Mouse (Mus musculus) liver, embryonic 11.5 days (tissue): ENCODE data around the gene Fgfr2. TPM values are rescaled to one million over a fixed set of nuclear protein-coding genes. Genes with fewer than 3 reads are reported as not detected.

Experiments used
- ATAC-seq: fragments of 200-750 bp; cut with Nextera tagmentation; replicated peaks from 2 replicates; pipeline ENCODE4 v1.8.0; 2017; ENCODE audit warnings: moderate number of reproducible peaks, mild to moderate bottlenecking, moderate TSS enrichment, moderate library complexity; ENCODE audit not compliant: low FRiP score
- DNase-seq: peaks from one replicate; pipeline ENCODE4 v3.0.0-alpha.2; 2017; ENCODE audit warnings: low spot score
- H3K27ac ChIP-seq: fragments of 300-500 bp; sonication (generic); 2 replicates; pipeline ENCODE4 v1.5.1; 2014; ENCODE audit warnings: mild to moderate bottlenecking, low read depth, low read length, control low read depth
- H3K27me3 ChIP-seq: fragments of 300-500 bp; sonication (generic); replicated peaks from 2 replicates; pipeline ENCODE4 v1.6.1; 2014; ENCODE audit warnings: low read length, mixed read lengths; ENCODE audit not compliant: control insufficient read depth, insufficient read depth
- H3K36me3 ChIP-seq: fragments of 300-500 bp; sonication (generic); 2 replicates; pipeline ENCODE4 v1.6.1; 2014; ENCODE audit warnings: mild to moderate bottlenecking, low read length, moderate library complexity, mixed read lengths; ENCODE audit not compliant: control insufficient read depth, insufficient read depth
- H3K4me1 ChIP-seq: fragments of 300-500 bp; sonication (generic); replicated peaks from 2 replicates; pipeline ENCODE4 v1.6.1; 2014; ENCODE audit warnings: low read length, mixed read lengths; ENCODE audit not compliant: control insufficient read depth, insufficient read depth
- H3K4me2 ChIP-seq: fragments of 300-500 bp; sonication (generic); 2 replicates; pipeline ENCODE4 v1.6.1; 2014; ENCODE audit warnings: mild to moderate bottlenecking, control low read depth, moderate library complexity
- H3K4me3 ChIP-seq: fragments of 300-500 bp; sonication (generic); 2 replicates; pipeline ENCODE4 v1.5.1; 2014; ENCODE audit warnings: low read depth, low read length, control low read depth
- H3K9ac ChIP-seq: fragments of 300-500 bp; sonication (generic); 2 replicates; pipeline ENCODE4 v1.6.1; 2014; ENCODE audit warnings: low read depth, low read length, control low read depth
- H3K9me3 ChIP-seq: fragments of 300-500 bp; sonication (generic); 2 replicates; pipeline ENCODE4 v1.6.1; 2016; ENCODE audit warnings: low read length, inconsistent platforms, mixed read lengths; ENCODE audit not compliant: control insufficient read depth
- WGBS: fragments of 180-500 bp; shearing (Covaris S2); extraction: QIAGEN DNeasy Blood & Tissue Kit; methylation state at CpG from one replicate; pipeline ENCODE4 v1.1.7; 2014; 5-methylcytosine and 5-hydroxymethylcytosine counted together
- polyA plus RNA-seq: library from polyadenylated mRNA; unstranded; fragments of >200 nt; fragmentation: Nextera tagmentation; extraction: Ambion mirVana; gene quantifications from 2 replicates; pipeline ENCODE4 v1.2.1, GENCODE M21; 2014

Gene Fgfr2
- polyA plus RNA-seq, 1 experiment from 2014 or later: 32.6 TPM

- Histone ChIP-seq H3K36me3 (no peaks in the 10 kb centered on the region), H3K27me3 (no peaks in the 10 kb centered on the region), H3K4me3 (no peak overlapping the region), H3K9ac (no peak overlapping the region), H3K9me3 (no peaks in the 10 kb centered on the region), H3K4me1 (peaks cover 6% of the 10 kb centered on the region), H3K4me2 (no peak overlapping the region), H3K27ac (no peak overlapping the region)
- 72% methylated on average over 6 of the region's 6 CpGs for WGBS
- no peak for ATAC-seq
- no peak for DNase-seq
These were observed 329.7 kb downstream of the Fgfr2 start for GRCm38 (mm10) chr7:132793467-132793866.

- ATAC-seq: no peak
- Histone ChIP-seq H3K36me3 (no peaks in the 10 kb centered on the region), H3K27ac (no peak overlapping the region), H3K9ac (no peak overlapping the region), H3K9me3 (no peaks in the 10 kb centered on the region), H3K27me3 (no peaks in the 10 kb centered on the region), H3K4me3 (no peak overlapping the region), H3K4me1 (peaks cover 25% of the 10 kb centered on the region), H3K4me2 (no peak overlapping the region)
- 80% methylated on average over 14 of the region's 14 CpGs for WGBS
- DNase-seq: no peak
These were observed 332.5 kb downstream of the Fgfr2 start for GRCm38 (mm10) chr7:132790447-132791219.

- Histone ChIP-seq H3K27me3 (no peaks in the 10 kb centered on the region), H3K36me3 (no peaks in the 10 kb centered on the region), H3K9me3 (no peaks in the 10 kb centered on the region), H3K4me1 (peaks cover 31% of the 10 kb centered on the region), H3K9ac (no peak overlapping the region), H3K4me2 (no peak overlapping the region), H3K4me3 (no peak overlapping the region), H3K27ac (no peak overlapping the region)
- no peak for ATAC-seq
- 91% methylated on average over 13 of the region's 13 CpGs for WGBS
- DNase-seq: no peak
These were observed 334.3 kb downstream of the Fgfr2 start for GRCm38 (mm10) chr7:132788826-132789225.

- Histone ChIP-seq H3K9me3 (no peaks in the 10 kb centered on the region), H3K9ac (no peak overlapping the region), H3K27ac (no peak overlapping the region), H3K36me3 (no peaks in the 10 kb centered on the region), H3K4me1 (peaks cover 31% of the 10 kb centered on the region), H3K4me2 (no peak overlapping the region), H3K27me3 (no peaks in the 10 kb centered on the region), H3K4me3 (no peak overlapping the region)
- WGBS: 66% methylated on average over 4 of the region's 4 CpGs
- DNase-seq (no peak), ATAC-seq (no peak)
These were observed 335.5 kb downstream of the Fgfr2 start for GRCm38 (mm10) chr7:132787496-132788190.

- Histone ChIP-seq H3K9me3 (no peaks in the 10 kb centered on the region), H3K27me3 (no peaks in the 10 kb centered on the region), H3K4me3 (no peak overlapping the region), H3K4me1 (peaks cover 31% of the 10 kb centered on the region), H3K9ac (no peak overlapping the region), H3K27ac (no peak overlapping the region), H3K36me3 (no peaks in the 10 kb centered on the region), H3K4me2 (no peak overlapping the region)
- DNase-seq (no peak), ATAC-seq (no peak)
- WGBS: 76% methylated on average over 4 of the region's 4 CpGs
These were observed 336.1 kb downstream of the Fgfr2 start for GRCm38 (mm10) chr7:132787022-132787421.

- Histone ChIP-seq H3K36me3 (no peaks in the 10 kb centered on the region), H3K4me3 (no peak overlapping the region), H3K27ac (peak overlapping the region; percentile 45; the same call in 1 of the 2 replicates), H3K4me2 (no peak overlapping the region), H3K27me3 (no peaks in the 10 kb centered on the region), H3K9ac (no peak overlapping the region), H3K4me1 (peaks cover 34% of the 10 kb centered on the region), H3K9me3 (no peaks in the 10 kb centered on the region)
- DNase-seq (no peak), ATAC-seq (0 out of 2 replicates have a peak, but pooled peaks have one; percentile 15)
- 36% methylated on average over 4 of the region's 4 CpGs for WGBS
These were observed 336.6 kb downstream of the Fgfr2 start for GRCm38 (mm10) chr7:132786522-132786921.

GRCm38 (mm10) chr7:132786011-132786410, 337.1 kb downstream of the Fgfr2 start:
- H3K9ac ChIP-seq: no peak overlapping the region
- no peak overlapping the region for H3K4me3 ChIP-seq
- no peak for DNase-seq
- peak overlapping the region; percentile 13; the same call in 1 of the 2 replicates for H3K27ac ChIP-seq
- no peaks in the 10 kb centered on the region for H3K36me3 ChIP-seq
- H3K27me3 ChIP-seq: no peaks in the 10 kb centered on the region
- H3K4me2 ChIP-seq: no peak overlapping the region
- no peaks in the 10 kb centered on the region for H3K9me3 ChIP-seq
- WGBS: 68% methylated on average over 7 of the region's 7 CpGs
- peaks cover 39% of the 10 kb centered on the region for H3K4me1 ChIP-seq
- ATAC-seq: no peak

- no peak overlapping the region for H3K27ac ChIP-seq
- no peak for DNase-seq
These were observed 339.0 kb downstream of the Fgfr2 start for GRCm38 (mm10) chr7:132784101-132784500.

More at GRCm38 (mm10) chr7:132784101-132784500, 339.0 kb downstream of the Fgfr2 start:
- peaks cover 42% of the 10 kb centered on the region for H3K4me1 ChIP-seq
- no peak overlapping the region for H3K4me2 ChIP-seq
- H3K9me3 ChIP-seq: no peaks in the 10 kb centered on the region
- no peak for ATAC-seq
- H3K9ac ChIP-seq: no peak overlapping the region
- no peaks in the 10 kb centered on the region for H3K27me3 ChIP-seq
- H3K36me3 ChIP-seq: no peaks in the 10 kb centered on the region
- no peak overlapping the region for H3K4me3 ChIP-seq
- WGBS: 71% methylated on average over 5 of the region's 5 CpGs
